Mouse (Mus musculus) lung, adult 2 months (tissue): Measurements from ENCODE around the gene Tbpl2.

Source experiments
- CTCF ChIP-seq: fragments of 200-500 bp; IDR thresholded peaks from 2 replicates; pipeline ENCODE4 v1.5.1; 2011; ENCODE audit warnings: mild to moderate bottlenecking, low read length, control low read depth; ENCODE audit not compliant: insufficient read depth
- POLR2A ChIP-seq: fragments of 200-500 bp; IDR thresholded peaks from 2 replicates; pipeline ENCODE4 v1.6.1; 2011; ENCODE audit warnings: low read depth, mild to moderate bottlenecking, control low read depth, low read length, borderline replicate concordance; ENCODE audit errors: extremely low read depth

DNA sequence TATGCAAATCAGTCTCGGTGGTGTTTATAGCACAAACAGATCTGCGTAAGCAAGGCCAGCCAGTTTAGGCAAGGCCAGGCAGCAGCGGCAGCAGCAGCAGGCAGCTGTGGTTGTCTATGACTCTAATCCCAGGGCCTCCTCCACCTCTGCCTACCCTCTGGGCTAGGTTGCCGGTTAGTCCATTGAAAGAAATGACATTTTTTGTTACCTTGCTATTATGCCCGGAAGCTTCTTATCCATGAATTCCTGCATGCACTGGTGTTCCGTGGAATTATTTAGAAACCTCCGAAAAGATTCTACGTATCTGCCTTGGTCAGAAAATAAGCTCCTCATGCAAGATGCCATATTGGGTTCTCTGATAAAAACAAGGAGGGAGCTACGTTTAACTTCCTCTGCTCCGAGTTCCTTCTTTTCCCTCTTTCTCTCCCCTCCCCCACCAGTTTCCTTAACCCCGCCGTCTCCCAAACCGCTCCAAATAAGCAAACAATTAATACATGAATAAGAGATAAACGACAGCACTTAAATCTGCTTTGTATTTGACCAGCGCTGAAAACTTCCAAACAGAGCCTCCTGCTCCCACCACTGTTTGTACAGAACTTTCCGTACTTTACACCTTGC is 47.8 kb downstream of the Tbpl2 start:
- TF ChIP-seq POLR2A (peak; percentile 79; the same call in 1 of the 2 replicates), CTCF (no peak)
